Mouse (Mus musculus) limb, embryonic 12.5 days (tissue): Measurements from ENCODE around the gene Adprm. TPM values are rescaled to one million over a fixed set of nuclear protein-coding genes. Genes with fewer than 3 reads are reported as not detected.

ENCODE experiments used
- ATAC-seq: fragments of 200-750 bp; cut with Nextera tagmentation; 2 replicates; pipeline ENCODE4 v1.8.0; 2017; ENCODE audit warnings: low read depth, moderate TSS enrichment; ENCODE audit not compliant: insufficient number of reproducible peaks, insufficient read depth, low FRiP score, low TSS enrichment
- H3K27ac ChIP-seq: fragments of 300-500 bp; sonication (generic); 2 replicates; pipeline ENCODE4 v1.5.1; 2016; ENCODE audit warnings: mild to moderate bottlenecking, moderate library complexity
- H3K27me3 ChIP-seq: fragments of 300-500 bp; sonication (generic); 2 replicates; pipeline ENCODE4 v1.6.1; 2016; ENCODE audit warnings: mild to moderate bottlenecking, moderate library complexity
- H3K36me3 ChIP-seq: fragments of 300-500 bp; sonication (generic); 2 replicates; pipeline ENCODE4 v1.6.1; 2016; ENCODE audit warnings: mild to moderate bottlenecking, moderate library complexity
- H3K4me1 ChIP-seq: fragments of 300-500 bp; sonication (generic); replicated peaks from 2 replicates; pipeline ENCODE4 v1.6.1; 2016
- H3K4me2 ChIP-seq: fragments of 300-500 bp; sonication (generic); 2 replicates; pipeline ENCODE4 v1.6.1; 2016; ENCODE audit warnings: mild to moderate bottlenecking, moderate library complexity
- H3K4me3 ChIP-seq: fragments of 300-500 bp; sonication (generic); replicated peaks from 2 replicates; pipeline ENCODE4 v1.5.1; 2016; ENCODE audit warnings: mild to moderate bottlenecking
- H3K9ac ChIP-seq: fragments of 300-500 bp; sonication (generic); replicated peaks from 2 replicates; pipeline ENCODE4 v1.6.1; 2016; ENCODE audit warnings: mild to moderate bottlenecking, moderate library complexity
- H3K9me3 ChIP-seq: fragments of 300-500 bp; sonication (generic); 2 replicates; pipeline ENCODE4 v1.6.1; 2016; ENCODE audit warnings: mild to moderate bottlenecking, moderate library complexity
- WGBS: fragments of 180-500 bp; shearing (Covaris S2); methylation state at CpG from one replicate; pipeline ENCODE4 v1.1.7; 2016; 5-methylcytosine and 5-hydroxymethylcytosine counted together
- polyA plus RNA-seq: library from polyadenylated mRNA; unstranded; fragments of >200 nt; fragmentation: Nextera tagmentation; extraction: Ambion mirVana; gene quantifications from 2 replicates; pipeline ENCODE4 v1.2.1, GENCODE M21; 2016

Gene Adprm
- polyA plus RNA-seq, 1 experiment from 2014 or later: 32.3 TPM

DNA sequence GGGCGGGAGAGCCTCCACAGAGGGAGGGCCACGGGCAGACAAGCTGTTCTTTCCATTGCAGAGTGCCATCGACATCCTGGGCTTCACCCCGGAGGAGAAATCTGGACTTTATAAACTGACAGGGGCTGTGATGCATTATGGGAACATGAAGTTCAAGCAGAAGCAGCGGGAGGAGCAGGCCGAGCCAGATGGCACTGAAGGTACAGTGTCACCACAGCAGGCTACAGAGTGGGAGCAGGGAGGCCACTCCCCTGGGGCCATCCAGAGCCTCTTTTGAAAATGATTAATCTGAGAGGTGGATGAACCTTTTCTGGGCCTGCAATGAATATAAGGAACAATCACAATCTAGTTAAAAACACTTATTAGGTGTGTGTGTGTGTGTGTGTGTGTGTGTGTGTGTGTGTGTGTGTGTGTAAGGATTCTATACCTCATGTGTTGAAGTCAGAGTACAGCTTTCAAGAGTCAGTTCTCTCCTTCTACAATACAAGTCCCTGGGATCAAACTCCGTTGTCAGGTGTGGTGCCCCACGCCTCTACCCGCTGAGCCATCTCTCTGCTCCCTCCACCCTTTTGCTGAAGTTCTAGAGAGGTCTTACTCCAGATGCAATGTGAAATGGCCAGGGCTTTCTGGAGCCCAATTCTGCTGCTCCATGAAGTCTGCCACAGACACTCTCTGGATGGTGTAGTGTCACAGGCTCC is 34.2 kb upstream of the Adprm start:
- Histone ChIP-seq H3K4me2 (no peak overlapping the region), H3K4me1 (no peaks in the 10 kb centered on the region), H3K27me3 (peaks cover 36% of the 10 kb centered on the region), H3K4me3 (no peak overlapping the region), H3K36me3 (no peaks in the 10 kb centered on the region), H3K9ac (no peak overlapping the region), H3K27ac (no peak overlapping the region), H3K9me3 (no peaks in the 10 kb centered on the region)
- no peak for ATAC-seq
- WGBS: 52% methylated on average over 9 of the region's 9 CpGs

DNA sequence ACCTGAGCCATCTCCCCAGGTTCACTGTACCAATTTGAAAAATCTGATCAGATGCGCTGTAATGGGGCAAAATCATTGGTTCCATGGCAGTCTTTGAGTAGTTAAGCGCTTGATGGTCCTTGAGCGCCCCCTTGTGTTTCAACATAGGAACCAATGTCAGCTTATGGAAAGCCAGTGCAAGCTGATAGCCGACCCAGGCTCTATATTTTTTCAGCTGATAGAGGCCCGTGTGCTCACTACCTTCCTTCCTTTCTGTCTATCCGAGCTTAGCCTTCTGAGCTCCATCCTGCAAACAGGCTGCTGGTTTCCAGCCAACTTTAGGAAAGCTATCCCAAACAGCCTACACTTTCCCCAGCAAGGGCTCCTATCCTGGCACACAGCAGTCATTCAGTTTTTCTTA is 33.1 kb upstream of the Adprm start:
- no peak for ATAC-seq

DNA sequence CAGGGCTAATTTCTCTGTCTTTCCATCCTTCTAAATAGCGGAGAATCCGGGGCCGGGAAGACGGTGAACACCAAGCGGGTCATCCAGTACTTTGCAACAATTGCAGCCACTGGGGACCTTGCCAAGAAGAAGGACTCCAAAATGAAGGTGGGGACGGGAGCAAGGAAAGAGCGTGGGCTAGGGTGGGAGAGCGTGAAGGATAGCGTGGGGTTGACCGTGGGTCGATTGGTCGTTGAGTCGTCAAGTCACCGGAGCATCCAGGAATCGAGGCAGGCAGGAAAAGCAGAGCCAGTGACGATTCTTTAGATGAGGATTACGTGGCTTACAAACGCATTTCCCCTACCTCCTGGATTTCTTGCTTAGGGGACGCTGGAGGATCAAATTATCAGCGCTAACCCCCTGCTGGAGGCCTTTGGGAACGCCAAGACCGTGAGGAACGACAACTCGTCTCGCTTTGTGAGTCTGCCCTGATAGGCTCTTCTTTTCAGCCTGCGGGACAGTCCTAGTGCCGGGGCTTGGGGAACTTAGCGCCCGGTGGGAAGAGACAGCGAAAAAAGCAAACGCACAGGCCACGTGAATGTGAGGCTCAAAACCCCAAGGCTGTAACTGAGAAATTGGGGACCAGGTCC is 31.4 kb upstream of the Adprm start:
- Histone ChIP-seq H3K36me3 (no peaks in the 10 kb centered on the region), H3K9me3 (no peaks in the 10 kb centered on the region), H3K9ac (no peak overlapping the region), H3K27ac (no peak overlapping the region), H3K4me3 (no peak overlapping the region), H3K4me2 (no peak overlapping the region), H3K4me1 (no peaks in the 10 kb centered on the region), H3K27me3 (peaks cover 36% of the 10 kb centered on the region)
- 40% methylated on average over 32 of the region's 32 CpGs for WGBS
- ATAC-seq: no peak

More for the DNA sequence above, 33.1 kb upstream of the Adprm start:
- no peaks in the 10 kb centered on the region for H3K36me3 ChIP-seq
- no peak overlapping the region for H3K4me2 ChIP-seq
- H3K27ac ChIP-seq: no peak overlapping the region
- H3K4me3 ChIP-seq: no peak overlapping the region
- WGBS: 6% methylated on average over 6 of the region's 6 CpGs
- no peaks in the 10 kb centered on the region for H3K4me1 ChIP-seq
- no peak overlapping the region for H3K9ac ChIP-seq
- peaks cover 36% of the 10 kb centered on the region for H3K27me3 ChIP-seq
- H3K9me3 ChIP-seq: no peaks in the 10 kb centered on the region

DNA sequence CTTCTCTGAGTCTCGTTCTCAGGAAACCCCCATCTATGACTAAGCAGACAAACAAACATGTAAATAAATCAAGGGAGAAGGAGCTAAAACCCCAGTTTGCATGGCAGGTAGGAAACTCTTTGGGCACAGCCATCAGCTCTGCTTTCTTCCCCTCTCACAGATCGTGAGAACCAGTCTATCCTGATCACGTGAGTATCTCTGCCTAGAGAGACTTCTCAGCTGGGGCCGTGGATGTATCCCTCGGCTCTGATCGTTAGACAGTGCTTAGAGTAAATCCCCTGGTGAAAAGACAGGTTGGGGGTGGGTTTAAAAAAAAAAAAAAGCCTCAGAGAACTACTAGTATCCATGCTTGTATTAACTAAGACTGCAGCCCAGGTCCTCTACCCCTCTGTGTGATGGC is 30.8 kb upstream of the Adprm start:
- no peaks in the 10 kb centered on the region for H3K4me1 ChIP-seq
- WGBS: 65% methylated on average over 6 of the region's 6 CpGs
- no peak overlapping the region for H3K9ac ChIP-seq
- no peak overlapping the region for H3K4me3 ChIP-seq
- peaks cover 36% of the 10 kb centered on the region for H3K27me3 ChIP-seq
- H3K27ac ChIP-seq: no peak overlapping the region
- no peak overlapping the region for H3K4me2 ChIP-seq
- ATAC-seq: no peak
- H3K36me3 ChIP-seq: no peaks in the 10 kb centered on the region
- no peaks in the 10 kb centered on the region for H3K9me3 ChIP-seq

DNA sequence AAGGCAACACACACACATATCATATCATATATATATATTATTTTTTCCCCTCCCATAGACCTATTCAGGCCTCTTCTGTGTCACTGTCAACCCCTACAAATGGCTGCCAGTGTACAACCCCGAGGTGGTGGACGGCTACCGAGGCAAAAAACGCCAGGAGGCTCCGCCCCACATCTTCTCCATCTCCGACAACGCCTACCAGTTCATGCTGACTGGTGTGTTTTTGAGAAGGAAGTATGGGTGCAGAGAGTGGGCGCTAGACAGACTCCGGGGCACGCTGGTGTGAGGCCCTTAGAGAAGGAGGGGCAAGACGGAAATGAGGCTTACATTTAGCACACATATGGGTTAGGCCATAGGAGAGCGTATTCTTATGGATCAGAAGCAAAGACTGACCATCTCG is 30.4 kb upstream of the Adprm start:
- no peaks in the 10 kb centered on the region for H3K9me3 ChIP-seq
- no peak for ATAC-seq
- H3K4me2 ChIP-seq: no peak overlapping the region
- WGBS: 79% methylated on average over 13 of the region's 13 CpGs
- no peaks in the 10 kb centered on the region for H3K4me1 ChIP-seq
- no peak overlapping the region for H3K27ac ChIP-seq
- no peak overlapping the region for H3K9ac ChIP-seq
- no peaks in the 10 kb centered on the region for H3K36me3 ChIP-seq
- H3K4me3 ChIP-seq: no peak overlapping the region
- H3K27me3 ChIP-seq: peaks cover 36% of the 10 kb centered on the region

DNA sequence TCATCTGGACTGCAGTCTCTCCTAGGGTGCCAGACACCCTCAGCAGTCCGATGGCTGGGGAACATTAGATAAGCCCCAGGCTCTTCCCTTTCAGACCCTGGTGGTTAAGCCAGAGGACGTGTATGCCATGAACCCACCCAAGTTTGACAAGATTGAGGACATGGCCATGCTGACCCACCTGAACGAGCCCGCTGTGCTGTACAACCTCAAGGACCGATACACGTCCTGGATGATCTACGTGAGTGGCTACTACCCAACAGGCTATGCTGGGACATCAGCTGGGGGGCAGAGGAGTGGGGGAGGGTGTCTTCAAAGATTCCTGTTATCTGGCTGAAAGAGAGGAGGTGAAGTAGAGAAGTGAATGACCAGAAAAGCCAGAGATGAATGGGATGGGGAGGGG is 29.8 kb upstream of the Adprm start:
- Histone ChIP-seq H3K27ac (no peak overlapping the region), H3K9ac (no peak overlapping the region), H3K4me3 (no peak overlapping the region), H3K9me3 (no peaks in the 10 kb centered on the region), H3K4me1 (no peaks in the 10 kb centered on the region), H3K27me3 (peaks cover 36% of the 10 kb centered on the region), H3K36me3 (no peaks in the 10 kb centered on the region), H3K4me2 (no peak overlapping the region)
- ATAC-seq: no peak
- WGBS: 87% methylated on average over 7 of the region's 7 CpGs

DNA sequence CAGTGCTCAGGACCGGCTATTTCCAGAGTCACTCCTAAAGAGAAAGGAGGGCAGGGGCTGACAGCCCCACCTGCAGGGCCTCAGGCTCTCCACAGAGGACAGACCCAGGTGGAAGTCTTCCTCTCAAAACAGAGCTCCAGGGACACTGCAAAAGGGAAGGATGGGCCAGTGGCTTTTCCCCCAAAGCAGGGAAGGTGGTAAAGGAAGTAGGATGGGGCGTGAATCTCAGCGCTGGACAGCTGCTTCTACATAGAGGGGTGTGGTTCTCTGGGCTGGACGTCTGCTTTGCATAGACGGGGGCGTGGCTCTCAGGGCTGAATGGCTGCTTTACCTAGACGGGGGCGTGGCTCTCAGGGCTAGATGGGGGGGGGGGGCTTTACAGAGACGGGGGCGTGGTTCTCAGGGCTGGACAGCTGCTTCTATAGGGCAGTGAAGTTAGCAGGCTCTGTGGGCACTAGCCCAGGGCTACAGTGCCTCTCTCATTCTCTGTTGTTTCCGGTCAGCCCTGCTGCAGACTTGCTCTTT is 28.8 kb upstream of the Adprm start:
- H3K4me1 ChIP-seq: no peaks in the 10 kb centered on the region
- H3K27me3 ChIP-seq: peaks cover 33% of the 10 kb centered on the region
- no peak overlapping the region for H3K27ac ChIP-seq
- H3K4me2 ChIP-seq: peak overlapping the region; percentile 34
- 4% methylated on average over 11 of the region's 11 CpGs for WGBS
- H3K9ac ChIP-seq: no peak overlapping the region
- H3K4me3 ChIP-seq: 0 out of 2 replicates have a peak overlapping the region, but pooled peaks have one; percentile 4
- H3K9me3 ChIP-seq: no peaks in the 10 kb centered on the region
- ATAC-seq: peak; percentile 48; the same call in 1 of the 2 replicates
- H3K36me3 ChIP-seq: no peaks in the 10 kb centered on the region

DNA sequence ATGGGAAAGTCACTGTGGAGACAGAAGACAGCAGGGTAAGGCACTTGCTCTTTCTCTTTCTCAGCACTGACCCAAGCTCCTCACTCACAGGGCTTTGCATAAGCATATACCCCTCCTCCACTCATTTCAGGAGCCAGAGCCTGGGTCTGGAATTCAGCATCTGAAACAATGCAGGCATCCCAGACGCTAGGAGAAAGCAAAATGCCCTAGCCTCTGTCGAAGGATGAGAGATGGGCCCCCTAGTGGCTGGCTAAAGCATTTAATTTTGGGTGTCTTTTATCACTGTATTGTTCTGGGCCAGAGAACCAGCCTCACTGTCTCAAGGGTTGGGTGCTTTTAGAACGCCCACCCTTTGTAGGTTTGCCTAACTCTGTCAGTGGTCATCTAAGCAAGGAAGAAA is 27.8 kb upstream of the Adprm start:
- Histone ChIP-seq H3K27ac (no peak overlapping the region), H3K36me3 (no peaks in the 10 kb centered on the region), H3K4me2 (no peak overlapping the region), H3K27me3 (peaks cover 30% of the 10 kb centered on the region), H3K9ac (no peak overlapping the region), H3K9me3 (no peaks in the 10 kb centered on the region), H3K4me3 (no peak overlapping the region), H3K4me1 (no peaks in the 10 kb centered on the region)
- no peak for ATAC-seq
- WGBS: 6% methylated on average over 3 of the region's 3 CpGs

DNA sequence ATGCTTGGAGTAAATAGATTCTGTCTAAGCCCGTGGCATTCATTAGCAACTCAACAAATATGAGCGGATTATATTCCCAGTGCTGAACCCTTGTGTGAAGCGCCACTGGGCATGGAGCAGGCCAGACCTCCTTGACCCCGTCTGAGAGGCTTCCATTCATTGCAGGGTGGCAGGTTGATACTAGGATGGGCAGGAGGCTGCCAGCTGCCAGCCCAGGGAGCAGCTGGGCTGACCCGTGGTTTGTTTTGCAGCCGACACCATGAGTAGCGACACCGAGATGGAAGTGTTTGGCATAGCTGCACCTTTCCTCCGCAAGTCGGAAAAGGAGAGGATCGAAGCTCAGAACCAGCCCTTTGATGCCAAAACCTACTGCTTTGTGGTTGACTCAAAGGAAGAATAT is 27.3 kb upstream of the Adprm start:
- Histone ChIP-seq H3K27me3 (peaks cover 26% of the 10 kb centered on the region), H3K27ac (no peak overlapping the region), H3K4me3 (no peak overlapping the region), H3K9ac (no peak overlapping the region), H3K4me2 (no peak overlapping the region), H3K4me1 (no peaks in the 10 kb centered on the region), H3K9me3 (no peaks in the 10 kb centered on the region), H3K36me3 (no peaks in the 10 kb centered on the region)
- no peak for ATAC-seq
- WGBS: 75% methylated on average over 11 of the region's 11 CpGs

DNA sequence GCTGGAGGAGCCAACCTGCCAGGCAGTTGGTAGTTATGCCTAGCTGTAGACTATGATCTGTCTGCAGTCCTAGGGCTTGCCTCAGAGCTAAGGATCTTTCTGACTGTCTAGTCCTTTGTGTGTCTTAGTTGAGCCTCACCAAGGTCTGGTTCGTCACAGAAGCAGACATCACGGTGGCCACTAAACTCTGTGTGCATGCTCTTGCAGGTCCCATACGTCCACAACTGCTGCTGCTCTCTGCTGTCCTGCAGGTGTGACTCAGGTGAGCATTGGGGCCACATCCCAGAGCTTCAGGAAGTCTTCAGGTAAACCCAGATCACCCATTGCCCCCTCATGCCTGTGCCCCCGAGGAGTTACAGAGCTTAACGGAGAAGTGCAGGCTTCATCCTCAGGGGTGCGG is 26.5 kb upstream of the Adprm start:
- Histone ChIP-seq H3K4me3 (no peak overlapping the region), H3K27ac (no peak overlapping the region), H3K4me1 (no peaks in the 10 kb centered on the region), H3K36me3 (no peaks in the 10 kb centered on the region), H3K9me3 (no peaks in the 10 kb centered on the region), H3K9ac (no peak overlapping the region), H3K4me2 (no peak overlapping the region), H3K27me3 (peaks cover 17% of the 10 kb centered on the region)
- no peak for ATAC-seq
- WGBS: 91% methylated on average over 6 of the region's 6 CpGs

DNA sequence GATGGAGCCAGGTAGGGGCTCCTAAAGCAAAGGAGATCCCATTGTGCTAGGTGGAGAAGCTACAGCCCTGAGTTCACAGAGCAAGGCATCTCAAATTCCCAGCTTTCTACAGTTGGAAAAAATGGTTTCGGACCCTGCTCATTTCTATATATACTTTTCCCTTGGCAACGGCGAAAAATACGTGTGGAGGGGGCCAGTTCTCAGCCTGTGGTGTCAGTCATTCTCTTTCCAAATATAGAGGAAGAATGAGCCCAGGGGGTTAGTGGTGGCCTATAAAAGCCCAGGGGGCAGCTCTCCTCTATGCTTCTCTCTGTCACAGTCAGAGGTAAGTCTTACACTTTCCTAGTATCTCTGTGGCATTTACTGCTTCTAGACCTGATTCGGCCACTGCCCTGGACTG is 25.6 kb upstream of the Adprm start, which contains the start of gene Myh3:
TSS of gene Myh3 (plus strand) at position 301 of the 400 bp plus-strand sequence.
- no peak for ATAC-seq
- WGBS: 86% methylated on average over 5 of the region's 5 CpGs
- Histone ChIP-seq H3K4me3 (no peak within 1 kb of the TSS), H3K4me2 (no peak within 1 kb of the TSS), H3K4me1 (no peaks in the 10 kb centered on the region), H3K27me3 (peaks cover 8% of the 10 kb centered on the region), H3K9me3 (no peaks in the 10 kb centered on the region), H3K9ac (no peak within 1 kb of the TSS), H3K36me3 (no peaks in the 10 kb centered on the region), H3K27ac (no peak within 1 kb of the TSS)
